Mouse (Mus musculus): ENCODE measurements around the gene Mrps17. TPM values are rescaled to one million over a fixed set of nuclear protein-coding genes. Genes with fewer than 3 reads are reported as not detected.

The Mrps17 gene
- total RNA-seq, 2 experiments from 2014 or later, result 78.1 to 130 TPM

- no peak for ATAC-seq (ENCODE audit: poor library complexity, severe bottlenecking)
Observed at GRCm38 (mm10) chr5:129731021-129731420, 15.7 kb downstream of the Mrps17 start.

- ATAC-seq (ENCODE audit: poor library complexity, severe bottlenecking), result peak; percentile 62; the same call in 1 of the 2 replicates
Observed at GRCm38 (mm10) chr5:129740976-129741375, 25.7 kb downstream of the Mrps17 start.

DNA sequence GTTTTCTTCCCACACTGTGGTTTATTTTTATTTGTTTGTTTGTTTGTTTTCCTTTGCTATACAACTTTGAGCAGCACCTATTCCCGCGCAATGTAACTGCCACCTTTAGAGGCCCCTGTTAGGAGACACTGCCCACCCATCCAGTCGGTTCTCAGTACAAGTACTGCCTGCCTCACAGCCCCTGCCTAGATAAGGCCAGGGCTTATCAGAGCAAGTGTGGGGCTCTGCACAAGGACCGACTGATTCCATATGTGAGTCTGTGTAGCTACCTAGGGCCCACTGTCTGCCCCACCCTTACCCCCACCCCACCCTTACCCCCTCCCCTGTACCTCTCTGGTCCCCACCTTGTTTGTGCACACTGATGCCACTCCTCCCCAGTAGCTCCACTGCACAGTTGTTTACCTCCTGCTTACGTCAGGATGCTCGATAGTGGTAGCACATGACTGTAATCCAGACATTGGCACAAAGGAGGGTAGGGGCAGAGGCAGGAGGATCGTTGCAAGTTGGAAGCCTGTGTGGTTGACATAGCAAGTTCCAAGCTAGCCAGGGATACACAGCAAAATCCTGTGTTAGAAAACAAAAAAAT, 27.7 kb downstream of the Mrps17 start:
- no peak for ATAC-seq (ENCODE audit: poor library complexity, severe bottlenecking)

- no peak for ATAC-seq (ENCODE audit: poor library complexity, severe bottlenecking)
Observed at GRCm38 (mm10) chr5:129744050-129744449, 28.8 kb downstream of the Mrps17 start.

GRCm38 (mm10) chr5:129756886-129757285, 41.6 kb downstream of the Mrps17 start:
- ATAC-seq (ENCODE audit: poor library complexity, severe bottlenecking), result no peak

GRCm38 (mm10) chr5:129759929-129760480, 44.7 kb downstream of the Mrps17 start:
- ATAC-seq (ENCODE audit: poor library complexity, severe bottlenecking), result no peak

GRCm38 (mm10) chr5:129761865-129762540, 46.7 kb downstream of the Mrps17 start:
- ATAC-seq (ENCODE audit: poor library complexity, severe bottlenecking), result no peak

DNA sequence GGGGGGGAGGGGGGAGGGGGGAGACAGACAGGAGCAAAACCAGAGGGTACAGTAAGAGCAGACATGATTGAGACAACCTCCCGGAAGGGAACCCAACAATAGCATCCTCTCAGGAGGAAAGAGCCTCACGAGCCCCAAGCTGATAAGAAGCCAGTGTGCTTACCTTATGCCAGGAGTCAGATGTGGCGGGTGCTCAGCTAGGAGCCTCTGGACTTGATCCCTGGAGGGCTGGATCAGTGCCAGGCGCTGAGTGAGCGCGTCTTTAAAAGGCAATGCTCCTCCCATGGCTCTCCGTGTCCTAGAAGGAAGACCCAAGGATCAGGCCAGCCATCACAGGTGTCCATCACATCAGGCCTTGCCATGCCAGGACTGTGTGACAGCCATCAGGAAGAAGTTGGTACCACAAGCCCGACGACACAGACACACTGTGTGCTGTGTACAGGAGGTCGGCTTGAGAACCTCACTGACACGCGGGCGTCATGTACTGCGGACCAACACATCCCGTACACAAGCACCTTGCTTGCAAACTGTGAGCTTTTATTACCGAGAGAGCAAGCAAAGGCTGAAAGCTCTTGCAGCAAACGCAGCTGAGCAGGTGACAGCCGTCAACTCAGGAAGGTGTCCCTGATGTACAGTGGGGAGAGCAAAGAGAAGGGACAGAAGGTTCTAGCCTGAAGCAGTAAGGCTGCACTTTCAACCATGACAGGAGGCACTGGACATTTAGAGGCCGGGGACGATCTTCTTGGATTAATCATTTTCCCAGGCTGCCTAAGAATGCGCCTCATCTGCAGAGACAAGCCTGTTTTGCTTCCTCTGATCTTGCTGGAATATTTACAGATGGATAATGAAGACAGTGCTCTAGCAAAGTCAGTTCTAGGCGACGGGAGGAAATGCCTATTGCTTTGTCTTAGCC, 55.4 kb downstream of the Mrps17 start:
- no peak for ATAC-seq (ENCODE audit: poor library complexity, severe bottlenecking)

Other genes with a start within 250 kb of the Mrps17 start
- 48.3 and 48.8 TPM in 2 replicates for gene Sfswap, start 214.3 kb upstream of the Mrps17 start, total RNA-seq (2015)
- gene Sfswap, start 214.3 kb upstream of the Mrps17 start, total RNA-seq (2017), result 57.6 and 74.0 TPM in 2 replicates
- gene Mmp17, start 131.3 kb upstream of the Mrps17 start, total RNA-seq (2015), result 0.18 and 0.49 TPM in 2 replicates
- 0.04 TPM in 2 replicates for gene Mmp17, start 131.3 kb upstream of the Mrps17 start, total RNA-seq (2017)
- gene Zfp11, start 45.4 kb upstream of the Mrps17 start, total RNA-seq (2015), result 1.7 and 2.0 TPM in 2 replicates
- gene Zfp11, start 45.4 kb upstream of the Mrps17 start, total RNA-seq (2017), result 1.5 and 1.6 TPM in 2 replicates
- gene Sept14, start 7.0 kb upstream of the Mrps17 start, total RNA-seq (2015), result not detected in 2 replicates
- not detected in 2 replicates for gene Sept14, start 7.0 kb upstream of the Mrps17 start, total RNA-seq (2017)
- 26.3 and 29.6 TPM in 2 replicates for gene Nipsnap2, start 9.6 kb downstream of the Mrps17 start, total RNA-seq (2015)
- gene Nipsnap2, start 9.6 kb downstream of the Mrps17 start, total RNA-seq (2017), result 26.5 and 29.3 TPM in 2 replicates
- gene Psph, start 72.0 kb downstream of the Mrps17 start, total RNA-seq (2015), result 8.8 and 11.1 TPM in 2 replicates
- gene Psph, start 72.0 kb downstream of the Mrps17 start, total RNA-seq (2017), result 9.8 and 10.3 TPM in 2 replicates
- gene Sumf2, start 131.5 kb downstream of the Mrps17 start, total RNA-seq (2015), result 3.7 TPM in 2 replicates
- 13.5 and 18.7 TPM in 2 replicates for gene Sumf2, start 131.5 kb downstream of the Mrps17 start, total RNA-seq (2017)
- gene Chchd2, start 172.0 kb downstream of the Mrps17 start, total RNA-seq (2015), result 261 and 270 TPM in 2 replicates
- gene Chchd2, start 172.0 kb downstream of the Mrps17 start, total RNA-seq (2017), result 123 and 132 TPM in 2 replicates
- gene Zbed5, start 180.2 kb downstream of the Mrps17 start, total RNA-seq (2015), result 0.07 TPM in 1 of 2 replicates, not detected in the other
- not detected in 2 replicates for gene Zbed5, start 180.2 kb downstream of the Mrps17 start, total RNA-seq (2017)
- gene Phkg1, start 183.1 kb downstream of the Mrps17 start, total RNA-seq (2015), result not detected in 2 replicates
- gene Phkg1, start 183.1 kb downstream of the Mrps17 start, total RNA-seq (2017), result 0.41 TPM in 1 of 2 replicates, not detected in the other
- gene Nupr1l, start 193.0 kb downstream of the Mrps17 start, total RNA-seq (2015), result 0.71 and 2.9 TPM in 2 replicates
- gene Nupr1l, start 193.0 kb downstream of the Mrps17 start, total RNA-seq (2017), result 0.66 and 2.1 TPM in 2 replicates
- 34.7 and 39.4 TPM in 2 replicates for gene Vkorc1l1, start 226.5 kb downstream of the Mrps17 start, total RNA-seq (2015)
- gene Vkorc1l1, start 226.5 kb downstream of the Mrps17 start, total RNA-seq (2017), result 17.9 and 18.6 TPM in 2 replicates

Data from megakaryocyte, adult 5-6 weeks (primary cell).